9 mouse cellular contexts compared by ENCODE assay signal in genomic region chr10:94829407-94829806, GRCm38 (mm10).
DNase-seq lines count a peak whose midpoint lies in the region; ATAC-seq lines count a peak whose summit lies in the region.
"Had no signal": no experiment of that assay in that cellular context is flagged by ENCODE, and none has a peak within 500 bp of the region (broad histone marks: within the 10 kb centered on the region; RNA-seq: fewer than 3 reads in every experiment).

No protein-coding gene starts in this region.

- peak overlapping the region; percentile 66 for H3K27ac ChIP-seq in hindbrain, embryonic 14.5 days
- no peak overlapping the region; the same call in 1 of the 2 replicates for H3K27ac ChIP-seq in hindbrain, embryonic 12.5 days
- H3K27ac ChIP-seq in kidney, embryonic 14.5 days (ENCODE audit: low read depth, low read length), result peak overlapping the region; percentile 48; the same call in 1 of the 2 replicates
- peak overlapping the region; percentile 90 for H3K27ac ChIP-seq in limb, embryonic 15.5 days

- no peak overlapping the region for H3K4me3 ChIP-seq in hindbrain, embryonic 14.5 days (replicated peaks; ENCODE audit: low read length)
- no peak overlapping the region for H3K4me3 ChIP-seq in hindbrain, embryonic 12.5 days
- H3K4me3 ChIP-seq in kidney, embryonic 14.5 days (ENCODE audit: low read length), result no peak overlapping the region
- H3K4me3 ChIP-seq in limb, embryonic 15.5 days, result no peak overlapping the region

- no peaks in the 10 kb centered on the region for H3K9me3 ChIP-seq in hindbrain, embryonic 14.5 days (ENCODE audit: control insufficient read depth, low read length)
- no peaks in the 10 kb centered on the region for H3K9me3 ChIP-seq in hindbrain, embryonic 12.5 days (replicated peaks)
- no peaks in the 10 kb centered on the region for H3K9me3 ChIP-seq in kidney, embryonic 14.5 days (ENCODE audit: control insufficient read depth, low read length)
- H3K9me3 ChIP-seq in limb, embryonic 15.5 days, result no peaks in the 10 kb centered on the region

- H3K4me1 ChIP-seq in hindbrain, embryonic 14.5 days (replicated peaks; ENCODE audit: control insufficient read depth, insufficient read depth, low read length), result peaks cover 11% of the 10 kb centered on the region; the same call in 1 of the 2 replicates
- peaks cover 6% of the 10 kb centered on the region; the same call in 1 of the 2 replicates for H3K4me1 ChIP-seq in hindbrain, embryonic 12.5 days
- H3K4me1 ChIP-seq in kidney, embryonic 14.5 days (ENCODE audit: control insufficient read depth, insufficient read depth, low read length), result peaks cover 6% of the 10 kb centered on the region; the same call in 1 of the 2 replicates
- H3K4me1 ChIP-seq in limb, embryonic 15.5 days, result peaks cover 53% of the 10 kb centered on the region

- peak; percentile 76; the same call in 1 of the 2 replicates for ATAC-seq in hindbrain, embryonic 14.5 days (ENCODE audit: low FRiP score)
- ATAC-seq in hindbrain, embryonic 12.5 days (ENCODE audit: low FRiP score), result no peak
- peak; percentile 52 for ATAC-seq in granulocyte monocyte progenitor cell, adult 5-6 weeks (replicated peaks; ENCODE audit: poor library complexity, severe bottlenecking)
- peak; percentile 63; the same call in 1 of the 2 replicates for ATAC-seq in kidney, embryonic 14.5 days (ENCODE audit: low FRiP score, low TSS enrichment)
- ATAC-seq in limb, embryonic 15.5 days (ENCODE audit: insufficient number of reproducible peaks, low FRiP score, low TSS enrichment, low read depth), result peak; percentile 78; the same call in 1 of the 2 replicates
- ATAC-seq: Patski had no signal

- no peaks in the 10 kb centered on the region for H3K27me3 ChIP-seq in hindbrain, embryonic 14.5 days (ENCODE audit: control insufficient read depth, insufficient read depth, low read length)
- H3K27me3 ChIP-seq in hindbrain, embryonic 12.5 days, result no peaks in the 10 kb centered on the region
- H3K27me3 ChIP-seq in kidney, embryonic 14.5 days (ENCODE audit: control insufficient read depth, insufficient read depth, low read length), result no peaks in the 10 kb centered on the region
- no peaks in the 10 kb centered on the region for H3K27me3 ChIP-seq in limb, embryonic 15.5 days
- H3K27me3 ChIP-seq: Patski had no signal

- peaks cover 45% of the 10 kb centered on the region for H3K36me3 ChIP-seq in hindbrain, embryonic 14.5 days (replicated peaks; ENCODE audit: control insufficient read depth, insufficient read depth)
- H3K36me3 ChIP-seq in hindbrain, embryonic 12.5 days, result 0 out of 2 replicates have a peak, but pooled peaks cover 16% of the 10 kb centered on the region
- no peaks in the 10 kb centered on the region for H3K36me3 ChIP-seq in kidney, embryonic 14.5 days (ENCODE audit: control insufficient read depth, insufficient read depth, low read length)
- no peaks in the 10 kb centered on the region for H3K36me3 ChIP-seq in limb, embryonic 15.5 days

- H3K4me2 ChIP-seq in hindbrain, embryonic 14.5 days (replicated peaks), result no peak overlapping the region
- no peak overlapping the region for H3K4me2 ChIP-seq in hindbrain, embryonic 12.5 days (replicated peaks)
- no peak overlapping the region for H3K4me2 ChIP-seq in kidney, embryonic 14.5 days (replicated peaks; ENCODE audit: low read depth, low read length)
- H3K4me2 ChIP-seq in limb, embryonic 15.5 days, result peak overlapping the region; percentile 26; the same call in 1 of the 2 replicates

- peak; percentile 79 for DNase-seq in hindbrain, embryonic 14.5 days (ENCODE audit: low spot score)
- peak; percentile 43 for DNase-seq in cerebellum, adult 9-11 months
- DNase-seq in natural killer cell, adult 2 months (ENCODE audit: low spot score in 2 of 2), result peak; percentile 73 to 83
- DNase-seq in testis, postnatal 10 days (ENCODE audit: low spot score), result peak; percentile 96

- H3K9ac ChIP-seq in hindbrain, embryonic 14.5 days, result no peak overlapping the region
- no peak overlapping the region for H3K9ac ChIP-seq in hindbrain, embryonic 12.5 days
- H3K9ac ChIP-seq in kidney, embryonic 14.5 days (ENCODE audit: low read depth, low read length), result no peak overlapping the region
- no peak overlapping the region for H3K9ac ChIP-seq in limb, embryonic 15.5 days

- WGBS in hindbrain, embryonic 14.5 days, result 57% methylated on average over 6 of the region's 6 CpGs
- 71% methylated on average over 6 of the region's 6 CpGs for WGBS in hindbrain, embryonic 12.5 days
- WGBS in kidney, embryonic 14.5 days, result 57% methylated on average over 6 of the region's 6 CpGs
- WGBS in limb, embryonic 15.5 days, result 17% methylated on average over 6 of the region's 6 CpGs

Comparison
In these comparisons a context has a peak if more than half of its experiments do, and no peak if none do; other contexts are left out.
1. DNase-seq: peak in every context shown above with its lines; median percentile 96 in testis, postnatal 10 days; 79 in hindbrain, embryonic 14.5 days; 78 in natural killer cell, adult 2 months; 43 in cerebellum, adult 9-11 months.